Mouse (Mus musculus): ENCODE measurements around the gene Rabl6. TPM values are rescaled to one million over a fixed set of nuclear protein-coding genes. Genes with fewer than 3 reads are reported as not detected.
A peak's percentile ranks its signal among the peaks of the same experiment; 100 is the strongest.

Gene Rabl6
- polyA plus RNA-seq (2016; fragmentation: Nextera tagmentation; extraction: Ambion mirVana), result 57.9 and 69.6 TPM in 2 replicates

DNA sequence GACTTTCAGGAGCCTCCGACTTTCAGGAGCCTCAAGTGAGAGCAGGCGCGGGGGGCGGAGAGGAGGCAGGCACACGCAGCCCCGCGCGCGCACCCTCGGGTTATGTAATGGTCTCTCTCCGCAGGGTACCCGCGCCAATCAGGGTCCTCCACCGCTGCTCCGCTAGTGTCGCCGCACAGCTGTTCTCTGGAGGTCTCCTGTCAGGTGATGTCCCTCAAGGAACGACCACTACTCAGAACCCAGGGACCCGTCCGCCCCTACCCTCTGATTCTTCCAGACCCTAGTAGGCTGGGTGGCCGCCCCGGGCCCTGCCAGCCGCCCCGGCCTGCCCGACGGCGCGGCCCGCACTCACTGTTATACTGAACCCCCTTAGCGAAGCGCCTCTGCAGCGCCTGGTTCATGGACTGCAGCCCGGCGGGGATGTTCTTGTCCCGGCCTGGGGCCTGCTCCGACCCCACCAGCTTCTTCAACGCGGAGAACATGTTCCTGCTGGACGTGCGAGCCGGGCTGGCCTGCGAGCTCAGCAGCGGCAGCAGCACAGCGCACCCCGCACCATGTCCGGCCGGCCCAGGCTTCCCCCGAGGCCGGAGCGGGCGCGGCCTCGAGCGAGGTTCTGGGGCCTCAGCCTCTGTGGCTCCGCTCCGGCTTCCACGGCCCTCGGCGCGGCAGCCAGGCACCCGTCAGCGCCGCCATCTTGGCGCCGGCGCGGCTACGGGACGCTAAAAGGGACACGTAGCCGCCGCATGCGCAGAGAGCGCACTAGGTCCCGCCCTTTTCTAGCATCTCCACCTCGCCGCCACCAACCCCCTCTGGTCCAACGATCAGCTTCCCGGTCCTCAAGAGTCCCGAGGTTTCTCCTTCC lies at the start of gene Rabl6:
Gene Rabl6, minus strand, starts transcription at position 761 of the 862 bp plus-strand sequence.
- Histone ChIP-seq H3K4me3 (peak within 1 kb of the TSS; percentile 94), H3K27ac (peak within 1 kb of the TSS; percentile 98), H3K4me1 (peaks cover 18% of the 10 kb centered on the region), H3K27me3 (ENCODE audit: insufficient read depth, poor library complexity, severe bottlenecking) (peaks cover 43% of the 10 kb centered on the region), H3K9me3 (no peaks in the 10 kb centered on the region), H3K36me3 (peaks cover 11% of the 10 kb centered on the region; the same call in 1 of the 2 replicates)
- DNase-seq (ENCODE audit: low spot score), result peak; percentile 90
- WGBS, result under 1% methylated on average over 80 of the region's 80 CpGs

DNA sequence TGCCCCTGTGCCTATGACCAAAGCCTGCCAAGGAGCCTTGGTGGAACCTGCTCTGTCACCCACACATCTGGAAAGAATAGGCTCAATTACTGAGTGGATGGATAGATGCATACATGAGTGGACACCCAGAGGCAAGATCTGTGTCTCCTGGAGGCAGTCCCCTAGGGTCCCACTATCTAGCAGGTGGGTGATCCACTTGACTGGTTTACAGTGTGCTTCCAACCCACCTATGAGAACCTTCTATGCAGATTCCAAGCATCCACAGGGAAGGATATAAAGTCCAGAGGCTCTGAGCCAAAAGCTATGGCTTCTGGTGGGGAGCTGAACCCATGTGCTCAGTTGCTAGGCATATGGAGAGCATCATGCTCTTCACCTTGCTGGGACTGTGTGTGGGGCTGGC lies 49.3 kb upstream of the Rabl6 start, which contains the start of gene Lcn5:
Gene Lcn5, plus strand, starts transcription at position 301 of the 400 bp plus-strand sequence.
- H3K4me3 ChIP-seq, result no peak within 1 kb of the TSS
- H3K36me3 ChIP-seq, result no peaks in the 10 kb centered on the region
- DNase-seq (ENCODE audit: low spot score), result no peak
- peaks cover 21% of the 10 kb centered on the region for H3K27me3 ChIP-seq (ENCODE audit: insufficient read depth, poor library complexity, severe bottlenecking)
- H3K27ac ChIP-seq, result no peak within 1 kb of the TSS
- H3K4me1 ChIP-seq, result no peaks in the 10 kb centered on the region
- H3K9me3 ChIP-seq, result no peaks in the 10 kb centered on the region

DNA sequence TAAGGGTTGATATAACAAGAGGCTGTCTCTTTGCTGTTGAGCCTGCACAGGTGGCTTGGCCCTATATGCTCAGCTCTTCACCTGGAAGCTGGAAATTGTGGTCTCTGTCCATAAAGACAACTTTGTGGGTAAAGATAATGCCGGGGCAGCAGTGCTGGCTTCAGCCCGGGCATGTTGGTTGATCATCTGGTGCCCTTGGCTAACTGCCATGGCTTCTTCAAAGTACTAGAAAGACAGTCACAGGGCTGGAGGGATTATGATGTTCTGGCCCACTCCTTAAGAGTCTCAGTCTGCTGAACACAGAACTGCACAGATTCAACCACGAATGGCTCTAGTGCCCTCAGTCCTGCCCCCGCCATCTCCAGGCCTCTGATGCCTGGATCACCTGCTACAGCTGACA lies 48.9 kb upstream of the Rabl6 start:
- Histone ChIP-seq H3K4me1 (no peaks in the 10 kb centered on the region), H3K36me3 (no peaks in the 10 kb centered on the region), H3K9me3 (no peaks in the 10 kb centered on the region), H3K27ac (no peak overlapping the region), H3K4me3 (no peak overlapping the region), H3K27me3 (ENCODE audit: insufficient read depth, poor library complexity, severe bottlenecking) (peaks cover 21% of the 10 kb centered on the region)
- DNase-seq (ENCODE audit: low spot score), result no peak
- 75% methylated on average over 4 of the region's 4 CpGs for WGBS

DNA sequence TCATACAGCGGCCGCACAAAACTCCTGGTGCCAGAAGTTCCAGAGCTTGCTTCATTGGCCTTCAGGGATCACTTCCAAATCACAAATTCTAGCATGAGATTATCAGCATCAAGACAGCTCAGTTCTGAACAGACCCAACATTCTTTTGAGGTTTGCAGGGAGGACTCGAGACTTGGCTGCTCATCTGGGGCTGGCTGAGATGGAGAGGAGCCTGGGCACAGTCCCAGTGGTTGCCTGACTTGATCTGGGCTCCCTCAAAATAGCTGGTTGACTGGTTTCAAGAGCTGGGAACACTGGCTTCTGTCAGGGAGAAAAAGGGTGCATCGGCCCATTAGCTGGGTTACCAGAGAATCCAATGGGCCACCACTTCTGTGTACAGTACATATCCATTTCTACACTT lies 48.4 kb upstream of the Rabl6 start:
- DNase-seq (ENCODE audit: low spot score), result no peak
- WGBS, result 82% methylated on average over 4 of the region's 4 CpGs
- H3K27ac ChIP-seq, result no peak overlapping the region
- H3K4me3 ChIP-seq, result no peak overlapping the region
- H3K4me1 ChIP-seq, result no peaks in the 10 kb centered on the region
- no peaks in the 10 kb centered on the region for H3K36me3 ChIP-seq
- no peaks in the 10 kb centered on the region for H3K9me3 ChIP-seq
- H3K27me3 ChIP-seq (ENCODE audit: insufficient read depth, poor library complexity, severe bottlenecking), result peaks cover 21% of the 10 kb centered on the region

DNA sequence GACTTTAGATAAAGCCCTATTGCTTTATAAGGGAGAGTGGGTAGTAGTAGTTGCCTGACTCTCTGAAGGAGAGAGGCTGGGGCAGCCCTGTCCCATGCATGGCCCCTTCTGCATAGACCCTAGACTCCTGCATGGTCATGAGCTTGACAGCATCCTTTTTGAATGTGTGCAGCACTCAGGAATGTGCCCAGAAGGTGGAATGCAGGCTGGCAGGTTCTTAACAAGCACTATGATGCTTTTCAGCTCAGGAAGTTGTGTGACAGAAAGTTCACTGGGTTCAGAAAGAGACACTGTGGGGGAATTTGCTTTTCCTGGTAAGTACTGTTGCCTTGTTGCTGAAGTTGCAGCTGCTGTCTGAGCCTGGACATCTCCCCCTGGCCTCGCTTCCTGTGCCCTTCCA lies 46.2 kb upstream of the Rabl6 start:
- Histone ChIP-seq H3K4me3 (no peak overlapping the region), H3K36me3 (no peaks in the 10 kb centered on the region), H3K27me3 (ENCODE audit: insufficient read depth, poor library complexity, severe bottlenecking) (peaks cover 21% of the 10 kb centered on the region), H3K9me3 (no peaks in the 10 kb centered on the region), H3K4me1 (no peaks in the 10 kb centered on the region), H3K27ac (no peak overlapping the region)
- WGBS, result 62% methylated on average over 1 of the region's 1 CpGs
- no peak for DNase-seq (ENCODE audit: low spot score)

DNA sequence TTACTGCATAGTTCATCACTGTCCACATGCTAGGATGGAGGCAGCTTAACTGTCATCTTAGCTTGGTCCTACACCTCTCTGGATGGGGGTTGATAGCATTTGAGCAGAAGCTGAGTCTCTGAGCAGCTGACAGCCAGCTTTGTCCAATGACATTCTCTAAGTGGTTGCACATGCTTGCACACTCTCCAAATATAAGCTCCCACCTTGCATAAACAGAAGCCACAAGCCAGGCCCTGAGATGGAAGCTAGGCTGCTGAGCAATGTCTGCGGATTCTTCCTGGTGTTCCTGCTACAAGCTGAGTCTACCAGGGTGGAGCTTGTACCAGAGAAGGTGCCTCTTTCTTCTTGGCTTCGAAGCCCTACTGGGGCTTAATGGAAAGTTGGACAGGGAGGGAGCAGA lies 44.6 kb upstream of the Rabl6 start, which contains the start of gene Lcn8:
Gene Lcn8, plus strand, starts transcription at position 219 of the 400 bp plus-strand sequence.
- H3K9me3 ChIP-seq, result no peaks in the 10 kb centered on the region
- no peak within 1 kb of the TSS for H3K27ac ChIP-seq
- DNase-seq (ENCODE audit: low spot score), result no peak
- H3K36me3 ChIP-seq, result no peaks in the 10 kb centered on the region
- H3K27me3 ChIP-seq (ENCODE audit: insufficient read depth, poor library complexity, severe bottlenecking), result peaks cover 21% of the 10 kb centered on the region
- no peak within 1 kb of the TSS for H3K4me3 ChIP-seq
- no peaks in the 10 kb centered on the region for H3K4me1 ChIP-seq
- WGBS, result 67% methylated on average over 2 of the region's 2 CpGs

DNA sequence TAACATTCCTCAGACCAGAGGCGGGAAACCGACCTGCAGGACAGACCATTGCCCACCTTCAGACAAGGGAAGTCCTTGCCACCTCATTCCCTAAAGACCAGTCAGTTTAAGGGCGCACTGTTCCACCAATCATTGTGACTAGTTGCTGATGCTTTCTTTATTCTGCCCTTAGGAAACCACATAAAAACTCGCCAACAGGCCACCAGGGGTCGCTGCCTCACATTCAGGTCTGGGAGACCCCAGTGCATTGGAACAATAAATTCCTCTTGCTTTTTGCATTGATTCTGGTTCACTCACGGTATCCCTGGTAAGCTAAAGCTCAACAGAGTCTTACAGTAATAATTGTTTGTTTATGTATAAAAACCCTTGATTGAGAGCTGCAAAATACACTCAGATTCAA lies 31.6 kb upstream of the Rabl6 start:
- WGBS, result 18% methylated on average over 6 of the region's 6 CpGs
- no peaks in the 10 kb centered on the region for H3K27me3 ChIP-seq (ENCODE audit: insufficient read depth, poor library complexity, severe bottlenecking)
- no peak for DNase-seq (ENCODE audit: low spot score)

DNA sequence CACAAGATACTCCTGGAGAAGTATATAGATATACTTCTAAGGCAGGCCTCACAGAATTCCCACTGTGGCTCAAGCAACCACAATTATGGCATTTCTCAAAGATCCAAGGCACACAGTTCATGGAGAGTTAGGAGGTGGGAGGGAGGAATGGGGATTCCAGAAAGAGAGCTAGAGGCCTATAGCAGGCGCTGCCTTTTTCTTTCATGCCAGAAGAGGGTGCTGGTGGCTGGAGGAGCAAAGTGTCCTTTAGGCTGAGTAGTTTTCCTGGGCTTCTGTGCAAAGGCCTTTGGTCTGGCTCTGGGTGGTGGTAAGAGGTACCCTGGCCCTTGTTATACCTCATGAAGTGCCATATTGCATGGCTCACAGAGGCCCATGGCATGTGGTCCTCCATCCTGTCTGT lies 25.7 kb upstream of the Rabl6 start:
- 0 out of 2 replicates have a peak, but pooled peaks cover 2% of the 10 kb centered on the region for H3K4me1 ChIP-seq
- no peaks in the 10 kb centered on the region for H3K9me3 ChIP-seq
- no peaks in the 10 kb centered on the region for H3K27me3 ChIP-seq (ENCODE audit: insufficient read depth, poor library complexity, severe bottlenecking)
- H3K27ac ChIP-seq, result no peak overlapping the region
- no peak overlapping the region for H3K4me3 ChIP-seq
- DNase-seq (ENCODE audit: low spot score), result no peak
- 26% methylated on average over 1 of the region's 1 CpGs for WGBS
- H3K36me3 ChIP-seq, result no peaks in the 10 kb centered on the region

More for the DNA sequence above, 31.6 kb upstream of the Rabl6 start:
- no peaks in the 10 kb centered on the region for H3K36me3 ChIP-seq
- H3K4me3 ChIP-seq, result no peak overlapping the region
- H3K27ac ChIP-seq, result no peak overlapping the region
- H3K4me1 ChIP-seq, result 0 out of 2 replicates have a peak, but pooled peaks cover 3% of the 10 kb centered on the region
- no peaks in the 10 kb centered on the region for H3K9me3 ChIP-seq

DNA sequence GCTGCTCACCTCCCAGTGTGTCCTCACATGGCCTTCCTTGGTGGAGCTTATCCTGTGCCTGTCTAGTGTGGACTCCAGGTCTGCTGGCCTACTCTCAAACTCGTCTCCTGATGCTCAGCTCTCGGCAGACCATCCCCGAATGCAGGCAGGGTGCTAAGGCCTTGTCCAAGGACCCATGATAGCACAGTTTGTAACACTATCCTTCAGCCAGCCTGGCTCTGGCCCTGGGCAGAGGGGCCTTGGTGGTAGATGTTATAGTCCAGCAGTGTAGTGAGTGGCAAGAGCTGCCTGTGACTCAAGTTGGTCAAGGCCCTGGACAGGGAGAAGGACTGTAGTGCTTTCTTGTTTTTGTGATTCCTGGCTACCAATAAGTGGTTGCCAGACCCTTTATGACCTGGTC lies 25.3 kb upstream of the Rabl6 start:
- H3K4me1 ChIP-seq, result peaks cover 6% of the 10 kb centered on the region
- H3K9me3 ChIP-seq, result no peaks in the 10 kb centered on the region
- no peak for DNase-seq (ENCODE audit: low spot score)
- H3K36me3 ChIP-seq, result no peaks in the 10 kb centered on the region
- peaks cover 2% of the 10 kb centered on the region; the same call in 1 of the 2 replicates for H3K27me3 ChIP-seq (ENCODE audit: insufficient read depth, poor library complexity, severe bottlenecking)
- WGBS, result 73% methylated on average over 3 of the region's 3 CpGs
- H3K27ac ChIP-seq, result no peak overlapping the region
- no peak overlapping the region for H3K4me3 ChIP-seq

DNA sequence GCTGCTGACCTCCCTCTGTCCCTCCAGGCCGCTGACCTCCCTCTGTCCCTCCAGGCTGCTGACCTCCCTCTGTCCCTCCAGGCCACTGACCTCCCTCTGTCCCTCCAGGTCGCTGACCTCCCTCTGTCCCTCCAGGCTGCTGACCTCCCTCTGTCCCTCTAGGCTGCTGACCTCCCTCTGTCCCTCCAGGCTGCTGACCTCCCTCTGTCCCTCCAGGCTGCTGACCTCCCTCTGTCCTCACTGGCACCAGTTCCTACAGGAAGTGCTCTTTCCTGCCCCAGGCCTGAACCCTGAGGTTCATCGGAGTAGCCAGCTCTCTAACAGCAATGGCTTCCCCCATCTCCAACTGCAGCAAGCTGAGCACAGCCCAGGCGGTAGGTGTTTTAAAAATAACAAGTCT lies 20.4 kb upstream of the Rabl6 start:
- no peak overlapping the region for H3K27ac ChIP-seq
- H3K4me1 ChIP-seq, result peaks cover 10% of the 10 kb centered on the region
- H3K4me3 ChIP-seq, result no peak overlapping the region
- WGBS, result 39% methylated on average over 4 of the region's 4 CpGs
- no peaks in the 10 kb centered on the region for H3K9me3 ChIP-seq
- H3K36me3 ChIP-seq, result no peaks in the 10 kb centered on the region
- no peak for DNase-seq (ENCODE audit: low spot score)
- H3K27me3 ChIP-seq (ENCODE audit: insufficient read depth, poor library complexity, severe bottlenecking), result peaks cover 21% of the 10 kb centered on the region; the same call in 1 of the 2 replicates

DNA sequence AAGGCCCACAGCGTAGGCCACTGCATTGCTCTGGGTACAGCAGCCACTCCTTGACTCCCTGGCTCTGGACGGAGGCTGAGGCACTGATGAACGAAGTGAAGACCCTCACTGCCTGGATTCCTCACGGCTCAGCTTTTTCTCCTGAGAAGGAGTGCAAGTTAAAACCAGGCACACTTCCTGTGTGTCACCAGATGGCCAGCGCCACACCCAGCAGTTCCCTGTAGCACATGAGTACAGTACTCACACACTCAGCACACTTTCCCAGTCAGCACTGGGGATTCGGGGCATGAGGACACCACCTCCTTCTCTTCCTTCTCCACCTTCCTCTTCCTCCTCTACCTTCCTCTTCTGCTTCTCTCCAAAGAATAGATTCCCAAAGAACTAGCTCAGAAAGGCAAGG lies 19.5 kb upstream of the Rabl6 start, which contains the start of gene Fcna:
Gene Fcna, minus strand, starts transcription at position 220 of the 400 bp plus-strand sequence.
- 75% methylated on average over 6 of the region's 6 CpGs for WGBS
- no peaks in the 10 kb centered on the region for H3K36me3 ChIP-seq
- H3K27me3 ChIP-seq (ENCODE audit: insufficient read depth, poor library complexity, severe bottlenecking), result peaks cover 26% of the 10 kb centered on the region; the same call in 1 of the 2 replicates
- H3K4me3 ChIP-seq, result no peak within 1 kb of the TSS
- H3K9me3 ChIP-seq, result no peaks in the 10 kb centered on the region
- no peak within 1 kb of the TSS for H3K27ac ChIP-seq
- no peak for DNase-seq (ENCODE audit: low spot score)
- peaks cover 10% of the 10 kb centered on the region for H3K4me1 ChIP-seq

DNA sequence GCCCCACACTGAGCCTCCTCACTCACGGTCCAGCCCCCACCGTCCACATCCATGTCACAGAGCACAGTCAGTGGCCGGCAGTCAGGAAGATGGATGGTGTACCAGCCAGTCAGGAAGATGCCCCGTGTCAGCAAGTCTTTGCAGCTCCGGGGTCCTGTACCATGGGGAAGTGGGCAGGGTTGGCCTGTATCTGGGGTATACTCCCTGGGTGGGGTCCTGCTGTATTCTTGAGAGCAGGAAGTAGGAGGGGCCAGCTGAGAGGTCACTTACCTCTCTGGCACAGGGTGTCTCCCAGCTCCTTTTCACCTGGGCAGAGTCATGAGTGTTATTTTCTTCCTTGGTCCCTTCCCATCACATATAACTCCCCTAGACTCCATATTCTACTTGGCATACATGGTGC lies 17.7 kb upstream of the Rabl6 start:
- H3K27me3 ChIP-seq (ENCODE audit: insufficient read depth, poor library complexity, severe bottlenecking), result peaks cover 28% of the 10 kb centered on the region; the same call in 1 of the 2 replicates
- 49% methylated on average over 5 of the region's 5 CpGs for WGBS
- no peak overlapping the region for H3K4me3 ChIP-seq

More for the DNA sequence above, 17.7 kb upstream of the Rabl6 start:
- H3K27ac ChIP-seq, result no peak overlapping the region
- H3K36me3 ChIP-seq, result no peaks in the 10 kb centered on the region
- H3K4me1 ChIP-seq, result peaks cover 21% of the 10 kb centered on the region
- DNase-seq (ENCODE audit: low spot score), result no peak
- no peaks in the 10 kb centered on the region for H3K9me3 ChIP-seq

Measured in heart, embryonic 10.5 days (tissue).